Mouse (Mus musculus) lung, postnatal 4 days (tissue): ENCODE measurements around the gene Hpn.
A peak's percentile ranks its signal among the peaks of the same experiment; 100 is the strongest.

Source experiments
- DNase-seq, 2 experiments: peaks; one replicate each; pipeline ENCODE4 v3.0.0; 2021

The Hpn gene

DNA sequence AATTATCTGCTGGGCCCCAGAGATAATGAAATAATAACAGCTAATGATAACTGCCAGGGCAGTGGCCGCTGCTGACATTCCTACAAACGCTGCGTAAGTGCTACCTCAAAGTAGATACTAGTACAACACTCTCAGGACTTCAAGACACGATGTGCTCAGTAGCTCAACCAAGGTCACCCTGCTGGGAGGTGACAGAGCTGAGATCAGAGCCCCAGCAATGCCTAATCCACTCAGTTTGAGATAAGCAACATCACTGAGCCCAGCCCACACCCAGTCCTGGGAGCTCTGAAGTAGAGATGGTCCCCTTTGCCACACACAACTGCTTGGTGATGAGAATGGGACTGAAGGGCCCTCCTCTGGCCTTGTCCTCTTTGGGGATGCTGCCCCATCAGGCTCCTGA is 25.2 kb upstream of the Hpn start:
- DNase-seq, result no peak

DNA sequence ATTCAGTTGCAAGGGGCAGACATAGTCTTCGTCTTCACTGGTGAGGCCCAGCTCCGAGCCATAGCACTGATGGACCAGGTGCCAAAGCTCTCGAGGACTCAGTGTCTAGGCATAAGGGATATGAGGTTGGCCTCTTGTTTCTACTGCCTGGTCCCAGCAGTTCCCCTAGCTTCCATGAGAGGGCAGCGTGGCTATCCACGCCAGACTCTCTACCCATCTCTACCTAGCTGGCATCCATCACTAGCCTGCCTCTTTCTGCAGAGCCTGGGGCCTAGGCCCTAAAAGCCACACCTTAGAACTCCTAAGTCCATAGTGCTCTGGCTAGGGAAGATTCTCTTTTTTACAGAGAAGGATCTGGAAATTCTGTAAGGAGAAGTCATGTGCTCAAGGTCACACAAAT is 24.7 kb upstream of the Hpn start:
- peak; percentile 61 to 78 for DNase-seq

DNA sequence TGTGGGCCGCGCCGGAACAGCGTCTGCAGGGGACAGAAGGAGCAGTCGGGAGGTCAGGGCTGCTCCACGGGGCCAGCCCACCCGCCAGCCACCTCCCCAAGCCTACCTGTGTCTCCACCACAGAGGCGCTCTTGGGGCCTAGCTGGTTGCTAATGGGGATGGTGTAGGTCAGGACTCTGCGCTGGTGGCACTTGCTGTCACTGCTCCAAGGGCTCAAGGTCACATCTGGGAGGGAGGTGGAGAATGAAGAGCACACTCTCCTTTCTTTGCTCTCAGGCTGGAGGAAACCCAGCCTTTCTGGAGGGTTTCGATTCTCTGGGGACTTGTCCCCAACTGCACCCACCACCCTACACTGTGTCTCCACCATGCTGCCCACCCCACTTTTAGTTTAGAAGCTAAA is 20.6 kb upstream of the Hpn start:
- no peak for DNase-seq

DNA sequence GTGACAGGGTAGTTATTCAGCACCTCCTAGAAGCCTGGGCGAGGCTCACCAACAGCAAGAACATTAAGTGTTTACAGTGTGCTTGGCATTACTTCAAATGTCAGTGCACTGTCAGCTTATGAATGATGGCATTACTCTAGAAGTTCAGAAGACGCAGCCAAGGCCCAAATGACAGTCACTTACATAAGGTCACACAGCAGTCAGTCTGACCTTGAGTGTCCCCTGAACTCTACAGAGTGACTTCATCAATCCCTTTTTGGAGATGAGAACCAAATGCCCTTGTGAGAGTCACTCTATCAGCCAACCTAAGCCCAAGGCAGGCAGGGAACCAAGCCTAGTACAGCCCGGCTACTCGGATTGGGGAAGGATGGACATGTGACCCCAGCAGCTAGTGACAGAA is 16.8 kb upstream of the Hpn start:
- no peak for DNase-seq

DNA sequence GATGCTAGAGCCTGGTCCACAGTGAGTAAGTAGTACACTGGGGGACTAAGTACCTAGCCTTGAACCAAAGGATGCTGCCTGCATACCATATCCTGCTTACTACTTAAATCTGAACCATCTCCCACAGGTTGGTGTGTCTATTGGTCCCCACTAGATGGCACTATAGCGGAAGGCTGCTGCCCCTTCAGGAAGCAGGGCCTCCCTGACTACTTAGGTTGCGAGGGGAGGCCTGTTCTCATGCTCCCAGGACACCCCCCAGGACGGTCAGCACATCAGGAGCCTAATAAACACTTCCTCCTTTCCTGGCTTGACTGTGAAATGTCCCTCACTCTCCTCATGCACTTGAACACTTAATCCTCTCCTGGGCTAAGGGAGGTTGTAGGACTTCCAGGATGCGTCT is 15.8 kb upstream of the Hpn start:
- DNase-seq, result peak; percentile 50 to 74

DNA sequence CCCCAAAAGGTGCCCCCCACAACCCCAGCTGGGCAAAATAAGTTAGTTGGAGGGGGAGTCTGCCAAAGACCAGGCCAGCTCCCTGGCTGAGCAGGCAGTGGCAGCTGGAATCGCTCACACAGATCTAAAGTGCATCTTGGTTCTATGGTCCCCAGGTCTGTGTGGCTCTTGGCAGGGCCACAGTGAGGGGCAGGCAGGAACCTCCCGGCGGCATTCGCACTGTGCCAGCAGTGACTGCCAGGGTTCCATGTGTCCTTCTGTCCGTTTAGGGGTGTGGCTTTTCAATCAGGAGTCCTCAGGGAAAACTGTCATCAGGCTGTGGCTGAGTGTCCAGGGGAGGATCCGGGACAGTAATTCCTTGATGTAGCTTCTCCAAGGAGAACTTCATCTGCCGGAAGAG is 15.1 kb upstream of the Hpn start:
- no peak for DNase-seq

DNA sequence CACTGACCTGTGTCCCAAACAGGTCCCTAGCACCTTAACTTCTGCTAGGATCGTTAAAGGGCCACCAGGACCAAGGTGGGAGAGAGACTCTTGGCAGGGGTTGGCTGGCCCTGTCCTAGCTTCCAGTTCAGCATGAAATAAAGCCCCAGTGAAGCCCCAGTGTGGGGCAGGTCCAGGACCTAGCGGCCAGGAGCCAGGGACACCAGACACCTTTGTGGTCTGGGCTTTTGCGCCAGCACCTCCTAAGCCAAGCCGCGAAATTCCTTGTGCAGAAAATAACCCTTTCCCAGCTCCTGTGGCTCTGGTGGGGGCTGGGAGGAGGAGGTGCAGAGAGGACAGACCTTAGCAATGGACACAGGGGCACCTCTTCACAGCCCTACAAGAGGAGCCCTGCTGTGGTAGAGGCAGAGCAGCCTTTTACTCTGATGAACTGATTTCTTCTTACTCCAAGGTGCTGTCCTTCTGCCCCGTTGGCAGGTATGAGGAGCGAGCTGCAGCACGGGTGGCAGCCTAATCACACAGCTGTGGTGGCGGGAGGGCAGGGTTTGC is 13.1 kb upstream of the Hpn start:
- DNase-seq, result no peak

DNA sequence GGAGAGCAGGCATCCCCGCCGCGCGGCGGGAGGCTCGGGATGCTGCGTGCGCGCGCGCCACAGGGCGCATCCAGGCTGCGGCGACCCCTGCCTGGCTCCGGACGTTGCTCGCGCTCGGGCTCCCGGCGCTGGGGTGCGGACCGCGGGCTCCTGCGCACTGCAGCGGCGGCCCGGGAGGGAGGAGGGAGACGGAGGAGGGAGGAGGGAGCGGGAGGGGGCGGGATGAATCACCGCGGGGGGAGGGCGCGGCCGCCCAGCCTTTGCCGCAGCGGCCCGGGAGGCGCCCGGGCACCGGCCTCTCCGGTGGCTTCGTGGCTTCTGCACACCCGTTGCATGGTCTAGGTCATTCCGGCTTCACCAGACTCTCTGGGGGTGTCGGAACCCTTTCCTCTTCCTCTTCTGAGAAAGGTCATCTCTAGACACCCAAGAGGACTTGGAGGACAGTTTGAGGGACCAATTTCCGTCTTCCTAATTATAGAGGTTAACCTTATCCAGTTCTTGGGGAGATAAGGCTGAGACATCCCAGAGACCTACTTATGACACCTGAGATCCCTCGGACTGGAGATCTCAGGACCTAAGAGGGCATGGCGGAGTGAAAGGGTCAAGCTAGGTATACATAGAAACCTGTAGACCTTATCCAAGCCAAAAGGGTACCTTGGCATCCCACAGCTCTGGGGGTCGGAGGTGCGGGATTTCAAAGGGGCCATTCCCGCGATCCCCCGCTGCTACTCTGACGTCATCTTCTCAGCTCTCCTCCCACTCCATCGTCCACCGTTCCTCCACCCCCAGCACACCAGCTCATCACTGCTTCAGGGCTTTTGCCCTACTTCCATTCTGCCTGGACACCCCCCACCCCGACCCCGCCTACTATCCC is 12.0 kb upstream of the Hpn start, which contains the start of gene Scn1b:
Scn1b (minus strand) TSS at position 153 of the 874 bp plus-strand sequence.
- DNase-seq, result peak; percentile 43 to 59

DNA sequence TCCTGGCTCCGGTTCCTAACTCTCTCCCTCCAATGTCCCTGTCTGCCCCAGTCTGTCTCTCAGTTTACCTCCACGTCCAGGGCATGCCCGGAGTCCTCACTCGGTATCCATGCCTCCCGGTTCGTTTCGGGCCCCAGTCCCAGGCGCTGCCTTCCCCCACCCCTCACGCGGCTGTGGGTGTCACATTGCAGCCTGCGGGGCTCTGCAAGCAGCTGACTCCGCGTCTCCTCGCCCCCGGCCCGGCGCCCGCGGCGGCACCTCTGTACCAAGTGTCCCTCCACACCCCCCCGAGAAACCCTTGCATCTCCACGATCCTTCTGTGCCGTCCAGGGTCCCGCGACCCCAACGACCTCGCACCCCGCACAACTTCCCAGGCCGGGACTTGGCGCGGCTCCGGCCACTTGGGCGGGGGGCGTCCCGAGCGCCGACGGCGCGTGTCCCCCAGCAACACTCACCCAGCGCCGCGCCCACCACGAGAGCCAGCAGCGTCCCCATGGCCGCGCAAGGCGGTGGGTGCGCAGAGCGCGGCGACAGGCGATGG is 11.2 kb upstream of the Hpn start:
- DNase-seq, result no peak

DNA sequence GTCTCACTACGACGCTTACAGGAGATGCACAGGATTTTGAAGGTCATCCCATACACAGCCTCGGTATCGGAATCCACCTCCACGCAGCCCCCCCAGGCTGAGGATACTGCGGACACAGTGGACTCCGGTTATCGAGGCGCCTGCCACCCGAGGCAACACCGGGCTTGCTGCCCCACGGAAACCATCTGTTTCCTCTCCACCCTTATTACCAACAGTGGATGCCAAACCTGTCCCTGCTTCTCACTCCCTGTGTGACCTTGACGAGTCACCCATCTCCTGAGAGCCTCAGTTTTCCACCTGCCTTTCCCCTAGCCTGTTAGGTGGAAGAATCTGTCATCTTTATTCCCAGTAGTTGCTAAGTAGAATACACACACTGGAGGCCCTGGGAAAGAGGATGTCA is 10.0 kb upstream of the Hpn start:
- no peak for DNase-seq

DNA sequence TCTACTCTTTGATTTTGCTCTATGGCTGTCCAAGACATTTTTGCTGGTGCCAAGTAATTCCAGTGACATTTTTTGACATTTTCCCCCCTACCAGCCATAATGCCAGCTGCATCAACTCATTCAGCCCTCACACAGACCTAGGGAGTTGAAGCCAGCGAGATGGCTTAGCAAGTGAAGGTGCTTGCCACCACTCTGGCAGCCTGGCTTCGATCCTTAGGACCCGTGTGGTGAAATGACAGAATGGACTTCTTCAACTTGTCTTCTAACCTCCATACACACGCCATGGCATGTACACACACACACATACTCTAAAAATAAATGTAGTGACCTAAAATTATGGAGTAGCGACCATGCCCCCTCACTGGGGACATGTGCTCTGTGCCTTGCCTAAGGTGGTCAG is 9.3 kb upstream of the Hpn start:
- DNase-seq, result no peak

DNA sequence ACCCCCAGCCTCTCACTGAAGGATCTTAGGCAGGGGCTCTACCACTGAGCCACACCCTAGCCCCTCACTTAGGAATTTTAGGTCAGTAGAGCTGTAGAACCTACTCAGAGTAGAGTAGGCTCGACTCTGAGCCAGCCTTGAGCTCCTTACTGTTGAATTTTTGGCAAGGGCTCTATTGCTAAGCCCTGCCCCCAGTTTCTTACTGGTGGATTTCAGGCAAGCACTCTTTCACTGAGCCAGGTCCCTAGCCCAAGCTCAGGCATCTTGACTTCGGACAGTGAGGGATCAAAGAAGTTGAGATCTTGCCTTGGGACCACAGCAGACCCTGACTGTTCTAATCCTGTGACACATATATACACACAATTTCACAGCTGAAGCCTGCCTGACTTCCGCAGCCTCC is 8.6 kb upstream of the Hpn start:
- DNase-seq, result no peak

DNA sequence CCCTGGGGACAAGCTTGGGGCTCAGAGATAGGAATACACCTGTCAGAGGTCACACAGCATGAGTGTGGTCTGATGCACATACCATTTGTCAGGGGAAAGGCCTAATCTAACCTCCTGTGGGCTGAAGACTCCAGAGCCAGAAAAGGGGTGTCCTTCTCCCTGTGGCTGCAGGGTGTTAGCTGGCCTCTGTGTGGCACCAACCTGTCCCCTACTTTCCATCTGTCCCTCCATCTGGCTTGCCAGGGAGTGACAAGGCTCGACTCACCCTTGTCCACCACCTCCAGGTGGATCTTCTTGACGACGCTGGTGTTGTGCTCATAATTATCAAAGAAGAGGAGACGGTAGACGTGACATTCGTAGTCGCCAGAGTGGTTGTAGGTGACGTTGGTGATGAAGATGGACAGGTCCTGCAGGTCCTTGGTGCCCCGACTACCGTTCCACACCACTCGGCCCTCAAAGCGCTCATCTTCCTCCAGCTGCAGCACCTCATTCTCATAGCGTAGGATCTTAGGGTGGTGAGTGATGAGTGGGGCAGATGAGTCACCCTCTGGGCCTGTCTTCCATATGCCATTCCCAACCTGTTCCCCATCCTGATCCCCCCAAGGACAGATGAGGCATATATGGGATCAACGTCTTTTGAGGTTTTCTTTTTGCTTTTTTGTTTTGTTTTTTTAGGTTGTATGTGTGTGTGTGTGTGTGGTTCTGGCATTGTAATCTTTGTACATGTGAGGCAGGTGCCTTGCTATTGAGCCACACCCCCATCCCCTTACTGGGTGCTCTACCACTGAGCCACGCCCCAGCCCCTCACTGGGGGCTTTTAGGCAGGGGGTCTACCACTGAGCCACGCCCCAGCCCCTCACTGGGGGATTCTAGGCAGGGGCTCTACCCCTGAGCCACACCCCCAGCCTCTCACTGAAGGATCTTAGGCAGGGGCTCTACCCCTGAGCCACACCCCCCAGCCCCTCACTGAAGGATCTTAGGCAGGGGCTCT is 7.8 kb upstream of the Hpn start:
- no peak for DNase-seq

DNA sequence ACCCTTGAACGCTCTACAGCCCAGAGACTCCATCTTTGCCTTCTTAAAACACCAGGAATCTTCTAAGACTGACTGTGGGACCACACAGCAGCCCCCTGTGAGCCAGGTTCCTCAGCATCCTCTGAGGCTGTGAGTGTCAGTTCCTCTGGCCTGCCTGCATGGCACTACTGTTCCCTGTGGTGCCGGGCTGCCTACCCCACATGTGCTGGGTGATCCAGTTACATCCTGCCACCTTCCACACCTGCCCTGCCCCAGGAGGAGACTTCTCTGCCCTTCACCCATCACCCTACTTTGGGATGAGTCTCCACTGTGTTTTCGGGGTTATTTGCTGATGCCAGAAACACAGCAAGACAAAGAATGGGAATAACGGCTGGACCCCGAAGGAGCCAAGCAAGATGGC is 4.5 kb upstream of the Hpn start:
- no peak for DNase-seq

DNA sequence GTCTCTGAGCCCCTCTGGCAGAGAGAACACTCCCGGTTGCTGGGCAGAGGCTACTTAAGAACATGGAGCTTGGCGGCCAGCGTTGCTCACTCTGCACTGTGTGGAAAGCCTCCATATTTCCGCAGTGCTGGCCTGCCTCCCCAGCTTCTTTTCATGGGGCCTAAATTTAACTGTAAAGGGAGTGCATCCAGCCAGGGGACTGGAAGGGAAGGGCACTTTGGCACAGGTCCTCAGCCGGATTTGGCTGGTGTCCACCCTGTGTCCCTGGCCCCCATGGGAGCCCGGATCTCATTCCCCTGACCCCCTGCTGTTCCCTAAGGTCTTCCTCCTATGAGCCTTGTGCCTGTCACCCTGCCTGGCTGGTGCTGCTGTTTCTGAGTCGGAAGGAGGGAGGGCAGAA is 3.4 kb upstream of the Hpn start:
- no peak for DNase-seq

DNA sequence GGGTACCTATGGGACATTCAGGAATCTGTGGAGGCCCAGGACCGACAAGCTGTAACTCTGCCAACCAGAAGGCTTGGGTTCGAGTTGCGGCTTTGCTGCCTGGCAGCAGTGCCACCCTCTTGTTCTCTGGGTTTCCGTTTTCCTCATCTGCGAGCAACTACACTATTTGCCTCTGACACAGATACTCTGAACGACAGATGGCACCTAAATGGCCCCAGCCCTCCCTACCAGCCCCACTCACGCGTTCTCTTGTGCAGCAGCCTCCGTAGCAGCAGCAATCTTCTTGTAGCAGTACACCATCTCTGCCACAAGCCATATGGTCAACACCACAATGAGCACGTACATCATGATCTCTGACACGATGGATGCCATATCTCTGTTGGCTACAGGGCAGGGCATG is 2.4 kb upstream of the Hpn start:
- DNase-seq, result no peak

DNA sequence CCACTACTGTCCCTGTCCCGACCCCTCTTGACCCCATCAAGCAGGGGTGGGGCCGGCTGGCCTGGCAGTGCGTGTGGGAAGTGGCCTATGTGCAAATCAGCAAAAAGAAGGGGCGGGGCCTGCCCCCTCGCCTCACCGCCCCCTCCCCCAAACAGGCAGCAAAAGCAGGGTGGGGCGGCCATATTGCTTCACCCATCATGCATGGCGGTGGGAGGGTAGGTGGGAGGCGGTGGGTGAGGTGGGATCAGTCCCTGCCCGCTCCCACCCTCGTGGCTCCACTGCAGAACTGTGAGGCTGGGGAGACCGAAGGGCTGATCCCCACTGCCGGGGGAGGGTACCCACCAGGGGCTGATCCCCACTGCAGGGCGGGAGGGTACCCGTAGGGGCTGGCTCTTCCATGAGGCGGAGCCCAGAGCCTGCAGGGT is 1.6 kb upstream of the Hpn start:
- no peak for DNase-seq

DNA sequence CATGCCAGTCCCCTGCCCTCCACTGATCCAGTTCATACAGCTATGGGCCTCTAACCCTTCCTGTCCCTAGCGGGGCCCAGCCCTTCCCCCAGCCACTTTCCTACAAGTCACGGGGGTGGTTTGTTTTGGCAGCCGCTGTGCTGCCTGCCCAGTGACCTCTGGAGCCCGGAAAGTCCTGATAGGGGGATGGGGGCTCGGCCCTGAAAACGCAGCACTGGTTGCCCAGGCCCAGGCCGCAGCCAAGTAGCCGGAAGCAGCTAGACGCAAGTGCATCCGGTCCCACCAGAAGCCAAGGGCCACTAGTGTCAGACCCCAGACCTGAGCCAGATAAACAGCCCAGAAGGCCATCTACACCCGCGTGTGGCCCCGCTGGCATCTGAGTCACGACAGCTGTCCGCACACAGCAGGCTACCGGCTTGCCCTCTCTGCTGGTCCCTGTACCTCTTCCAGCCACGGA is 525 bp upstream of the Hpn start:
- peak; percentile 69 to 82 for DNase-seq

DNA sequence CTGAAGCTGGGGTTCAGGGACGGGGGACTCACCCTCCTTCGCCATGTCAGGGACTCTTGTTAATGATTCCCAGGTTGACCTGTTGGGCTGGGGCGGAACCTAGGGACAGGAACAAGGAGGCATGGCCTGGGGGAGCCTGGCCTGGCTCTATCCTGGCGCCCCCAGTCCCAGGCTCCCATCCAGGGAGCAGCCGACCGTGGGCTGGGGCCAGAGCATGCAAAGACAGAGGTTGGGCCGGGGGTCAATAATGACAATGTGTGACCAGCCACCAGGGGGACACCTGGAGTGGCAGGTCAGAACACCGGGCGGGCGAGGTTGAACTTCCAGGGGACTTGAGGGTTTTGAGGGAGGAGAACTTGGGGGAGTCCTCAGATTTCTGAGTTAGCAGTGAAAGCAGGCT is 444 bp downstream of the Hpn start:
- DNase-seq, result no peak

DNA sequence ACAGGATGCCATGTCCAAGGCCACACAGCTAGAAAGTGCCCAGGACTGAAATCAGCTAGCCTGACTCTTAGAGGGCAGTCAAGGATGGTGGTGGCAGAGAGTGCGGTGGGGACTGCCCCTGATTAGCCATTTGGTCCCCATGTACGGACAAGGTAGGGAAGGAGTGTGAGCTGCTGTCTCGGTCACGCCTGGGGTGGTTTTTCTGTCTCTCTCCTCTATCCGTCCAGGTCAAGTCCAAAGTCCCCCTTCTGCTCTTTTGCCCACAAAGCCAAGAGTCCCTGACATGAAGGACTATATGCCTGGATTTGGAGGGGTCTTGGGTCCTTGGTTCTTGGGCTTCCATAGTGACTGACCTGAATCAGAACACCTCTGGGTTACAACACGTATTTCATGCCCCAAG is 1.3 kb downstream of the Hpn start:
- no peak for DNase-seq

DNA sequence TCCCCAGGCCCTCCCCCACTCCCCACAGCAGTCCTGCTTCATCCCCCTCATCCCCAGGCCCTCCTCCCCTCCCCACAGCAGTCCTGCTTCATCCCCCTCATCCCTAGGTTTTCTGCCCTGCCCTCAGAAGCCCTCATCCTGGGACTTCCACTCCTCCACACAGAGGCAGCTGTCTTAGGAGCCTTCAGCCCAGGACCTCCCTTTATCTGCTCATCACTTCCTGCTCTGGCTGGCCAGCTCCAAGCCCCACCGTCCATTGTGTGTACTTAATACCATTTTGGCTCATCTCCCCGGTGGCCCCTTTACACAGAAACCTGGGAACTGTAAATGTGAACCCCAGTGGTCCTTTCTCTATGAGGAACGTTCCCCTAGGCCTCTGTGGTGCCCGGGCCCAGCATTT is 3.1 kb downstream of the Hpn start:
- no peak for DNase-seq

DNA sequence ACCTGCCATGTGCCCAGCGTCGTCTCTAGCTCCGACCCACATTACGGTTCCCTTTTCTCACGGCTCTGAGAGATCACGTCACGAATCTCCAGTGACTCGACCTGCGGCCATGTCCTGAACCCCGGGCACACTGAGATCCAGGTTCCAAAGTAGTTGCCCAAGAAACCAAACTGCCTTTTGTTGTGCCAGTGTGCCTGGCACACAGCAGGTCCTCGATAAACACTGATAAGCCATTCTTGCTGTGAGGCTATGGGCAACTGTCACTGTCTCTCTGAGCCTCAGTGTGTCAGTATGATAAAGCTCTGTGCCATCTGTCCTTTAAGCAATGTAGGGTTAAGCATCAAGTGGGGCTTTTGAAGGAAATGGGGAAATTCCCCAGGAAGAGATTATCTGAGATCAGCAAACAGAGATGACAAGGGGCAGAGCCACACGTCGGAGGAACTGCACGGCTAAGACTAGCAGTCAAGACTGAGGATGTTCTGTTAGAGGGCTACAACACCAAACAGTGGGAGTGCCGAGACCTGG is 4.2 kb downstream of the Hpn start:
- DNase-seq, result no peak

DNA sequence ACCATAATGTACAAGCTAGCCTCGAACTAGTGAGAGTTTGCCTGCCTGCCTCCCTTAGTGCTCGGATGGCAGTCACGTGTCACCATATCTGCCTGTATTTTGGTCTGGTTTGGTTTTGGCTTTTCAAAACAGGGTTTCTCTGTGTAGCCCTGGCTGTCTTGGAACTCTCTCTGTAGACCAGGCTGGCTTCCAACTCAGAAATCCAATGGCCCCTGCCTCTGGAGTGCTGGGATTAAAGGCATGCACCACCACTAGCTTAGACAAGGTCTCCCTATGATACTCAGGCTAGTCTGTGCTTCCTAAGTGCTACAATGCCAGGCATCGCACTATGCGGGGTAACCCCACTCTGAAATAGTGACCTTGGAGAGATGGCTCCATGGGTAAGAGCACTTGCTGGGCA is 5.3 kb downstream of the Hpn start:
- DNase-seq, result no peak
